Mouse (Mus musculus): Measurements from ENCODE around the gene Pole4.

- TF ChIP-seq POLR2A (IDR thresholded peaks at IDR 0.05; ENCODE audit: low read depth, low read length) (no peak), CTCF (IDR thresholded peaks at IDR 0.05; ENCODE audit: extremely low read depth, insufficient read length, insufficient replicate concordance, low read depth, low read length) (no peak)
Observed at GRCm38 (mm10) chr6:82609339-82609926, 95.7 kb downstream of the Pole4 start.

All from small intestine, adult 2 months (tissue).